Mouse (Mus musculus) ES-Bruce4 (cell line): ENCODE data around the gene Rab15.
"Not testable (repeated sequence)": the region's sequence is repeated elsewhere in the genome, so short reads cannot be mapped to it uniquely, and the experiment has no call there.

Source experiments
- EP300 ChIP-seq: IDR thresholded peaks from 2 replicates; pipeline ENCODE4 v1.6.1; 2011; ENCODE audit warnings: low read depth, low read length; ENCODE audit not compliant: insufficient read depth
- POLR2A ChIP-seq: IDR thresholded peaks from one replicate; pipeline ENCODE4 v1.8.1; 2011; ENCODE audit warnings: low read length; ENCODE audit not compliant: insufficient read depth

- not testable (repeated sequence) for TF ChIP-seq EP300, POLR2A
These were observed 30.2 kb downstream of the Rab15 start for GRCm38 (mm10) chr12:76792540-76792939.
